Mouse (Mus musculus) MN1 (cell line): ENCODE results near the gene Pcx.

Experiments used
- DNase-seq: peaks from one replicate; pipeline ENCODE4 v3.0.0-alpha.2; 2016; ENCODE audit warnings: low spot score

Gene Pcx

DNA sequence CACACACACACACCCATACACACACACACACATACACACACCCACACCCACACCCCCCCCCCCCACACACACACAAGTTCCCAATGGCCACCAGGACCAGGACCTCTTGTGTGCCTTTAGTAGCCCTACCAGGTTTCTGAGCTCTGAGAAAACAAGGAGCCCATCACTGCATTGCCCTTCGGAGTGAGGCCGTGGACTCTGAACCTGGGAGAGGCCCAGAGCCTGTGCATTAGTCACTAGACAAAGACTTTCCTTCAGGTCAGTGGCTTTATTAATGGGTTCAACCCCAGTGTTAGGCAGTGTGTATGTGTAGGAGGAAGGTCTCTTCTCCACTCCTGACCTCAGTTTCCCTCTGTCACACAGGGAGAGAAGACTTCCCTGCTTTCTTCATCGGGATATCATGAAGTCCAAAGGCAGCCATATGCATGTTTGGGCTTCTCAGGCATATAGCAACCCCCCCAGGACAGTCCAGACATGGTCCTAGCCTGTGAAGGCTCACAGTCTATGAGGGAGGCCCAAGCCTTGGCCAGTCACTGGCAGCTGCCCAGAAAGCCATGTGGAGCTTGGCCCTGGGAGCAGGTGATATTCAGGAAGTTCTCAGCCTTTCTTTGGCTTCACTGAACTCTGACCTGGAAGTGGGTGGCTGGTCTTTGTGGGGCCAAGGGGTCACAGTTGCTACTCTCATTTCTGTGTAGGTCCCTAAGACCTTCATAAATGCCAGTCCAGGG lies 13.6 kb upstream of the Pcx start:
- no peak for DNase-seq

DNA sequence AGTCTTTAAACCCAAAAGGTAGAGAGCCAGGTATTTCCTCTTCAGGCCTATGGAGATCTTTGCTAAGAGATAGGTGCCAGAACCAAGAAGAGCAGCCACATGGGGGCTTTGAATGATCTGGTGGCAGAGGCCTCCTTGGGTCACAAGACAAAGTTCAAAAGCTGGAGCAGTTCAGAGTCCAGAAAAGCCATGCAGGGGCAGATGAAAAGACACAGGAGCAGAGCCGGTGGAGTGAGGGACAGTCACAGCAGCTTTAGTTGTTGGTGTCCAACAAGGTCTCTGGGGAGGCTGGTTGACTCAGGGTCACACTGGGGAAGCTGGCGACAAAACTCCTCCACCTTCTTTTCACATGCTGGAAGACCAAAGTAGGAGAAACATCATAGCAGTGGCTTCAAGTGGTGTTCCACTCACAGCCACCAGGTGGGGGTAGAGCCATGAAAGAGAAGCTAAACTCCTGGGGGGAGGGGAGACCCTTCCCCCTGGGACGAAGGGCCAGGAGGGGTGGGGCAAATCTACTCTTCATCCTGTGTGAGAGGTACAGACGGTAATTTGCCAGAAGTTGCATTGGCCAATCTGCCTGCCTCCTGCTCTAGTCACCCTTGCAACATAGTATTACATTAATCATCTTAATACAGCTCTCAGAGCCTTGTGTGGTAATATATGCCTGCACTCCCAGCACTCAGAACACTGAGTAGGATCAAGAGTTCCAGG lies 12.9 kb upstream of the Pcx start:
- peak; percentile 69 for DNase-seq

DNA sequence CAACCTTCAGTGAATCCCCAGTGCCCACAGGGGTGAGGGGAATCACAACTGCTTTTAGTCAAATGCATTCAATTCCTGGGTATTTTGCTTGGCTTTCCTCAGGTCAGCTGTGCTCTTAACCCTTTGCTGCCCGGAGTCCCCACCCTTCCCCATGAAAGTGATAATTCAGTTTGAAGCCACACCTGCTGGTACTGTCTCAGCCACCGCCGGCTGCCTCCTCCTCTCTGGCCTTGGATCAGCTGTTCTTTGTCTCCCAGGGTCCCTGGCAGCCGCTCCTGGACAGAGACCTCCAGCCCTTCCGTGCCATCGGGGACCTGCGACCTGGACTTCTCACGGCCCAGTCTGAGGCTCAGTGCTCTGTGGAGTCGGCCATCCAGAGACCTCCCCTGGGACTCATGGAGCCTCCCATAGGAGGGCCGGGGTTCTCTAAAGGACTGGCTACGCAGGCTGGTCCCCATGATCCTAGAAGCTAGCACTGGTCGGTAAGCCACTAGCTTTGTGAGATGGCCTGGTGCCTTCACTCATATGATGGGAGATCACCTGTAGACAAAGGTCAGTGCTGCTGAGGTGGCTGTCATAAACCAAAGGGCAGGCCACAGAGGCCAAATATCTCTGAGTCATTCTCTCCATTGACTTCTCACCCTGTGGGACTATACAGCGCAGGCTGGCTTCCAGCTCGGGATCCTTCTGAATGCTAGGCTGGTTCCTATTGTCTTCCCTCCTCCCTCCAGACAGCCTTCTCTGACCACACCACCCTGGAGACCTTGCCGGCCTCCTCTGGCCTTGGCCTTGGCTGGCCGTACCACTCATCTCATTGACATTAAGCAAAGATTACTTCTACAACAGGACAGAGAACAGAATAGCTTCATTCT lies 12.0 kb upstream of the Pcx start, which contains the start of gene 2010003K11Rik:
Gene 2010003K11Rik (minus strand): TSS at position 522 of the 872 bp plus-strand sequence.
- DNase-seq, result no peak

DNA sequence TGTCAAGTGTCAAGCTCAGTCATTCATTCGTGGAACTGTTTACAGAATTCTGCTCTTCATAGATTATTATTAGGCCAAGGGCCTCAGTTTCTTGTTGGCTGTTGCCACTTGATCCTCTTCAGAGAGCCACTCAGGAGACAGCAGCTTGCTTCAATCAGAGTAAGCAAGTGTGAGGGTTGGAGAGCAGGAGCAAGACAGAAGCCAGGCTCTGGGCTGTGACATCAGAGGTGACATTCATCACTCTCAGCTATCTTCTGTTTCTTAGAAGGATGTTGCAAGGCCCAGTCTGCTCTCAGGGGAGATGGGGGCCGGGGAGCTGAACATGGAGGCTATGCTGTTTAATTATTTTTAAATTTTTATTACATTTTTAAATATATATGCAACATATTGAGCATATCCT lies 7.6 kb upstream of the Pcx start:
- no peak for DNase-seq

DNA sequence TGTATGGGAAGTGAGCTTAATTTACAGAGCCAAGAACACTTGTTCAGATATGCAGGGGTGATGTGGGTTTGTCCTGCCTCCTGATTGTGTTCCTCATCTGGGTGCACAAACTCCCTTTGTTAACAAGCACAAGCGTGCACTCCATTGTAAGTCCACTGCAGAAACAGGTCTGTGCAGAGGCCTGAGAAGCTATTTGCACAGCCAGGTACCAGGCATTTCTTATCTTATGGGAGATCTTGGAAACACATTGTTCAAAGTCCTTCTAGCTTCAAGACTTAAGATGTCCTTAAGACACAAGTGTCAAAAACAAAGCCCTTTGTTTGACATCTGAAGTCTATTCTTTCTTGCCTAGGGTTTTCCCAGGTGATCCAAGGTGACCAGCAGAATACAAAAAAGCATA lies 5.4 kb upstream of the Pcx start:
- DNase-seq, result no peak

DNA sequence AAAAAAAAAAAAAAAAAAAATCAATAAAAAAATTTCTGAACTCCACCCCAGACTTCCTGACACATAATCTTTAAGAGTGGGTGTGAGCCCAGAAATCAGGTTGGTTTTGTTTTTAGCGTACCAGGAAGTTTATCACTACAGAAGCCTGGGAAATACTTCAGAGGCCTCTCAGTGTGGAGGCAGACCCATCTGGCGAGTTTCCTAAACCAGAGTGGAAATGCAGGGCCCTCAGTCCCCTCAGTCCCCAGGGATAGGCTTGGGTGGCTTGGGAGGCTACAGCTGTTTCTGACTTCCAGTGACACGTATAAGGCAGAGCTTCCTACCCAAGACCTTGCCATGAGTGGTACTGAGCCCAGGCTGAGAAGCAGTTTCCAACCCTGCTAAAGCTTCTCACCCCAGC lies 2.5 kb upstream of the Pcx start:
- DNase-seq, result no peak

DNA sequence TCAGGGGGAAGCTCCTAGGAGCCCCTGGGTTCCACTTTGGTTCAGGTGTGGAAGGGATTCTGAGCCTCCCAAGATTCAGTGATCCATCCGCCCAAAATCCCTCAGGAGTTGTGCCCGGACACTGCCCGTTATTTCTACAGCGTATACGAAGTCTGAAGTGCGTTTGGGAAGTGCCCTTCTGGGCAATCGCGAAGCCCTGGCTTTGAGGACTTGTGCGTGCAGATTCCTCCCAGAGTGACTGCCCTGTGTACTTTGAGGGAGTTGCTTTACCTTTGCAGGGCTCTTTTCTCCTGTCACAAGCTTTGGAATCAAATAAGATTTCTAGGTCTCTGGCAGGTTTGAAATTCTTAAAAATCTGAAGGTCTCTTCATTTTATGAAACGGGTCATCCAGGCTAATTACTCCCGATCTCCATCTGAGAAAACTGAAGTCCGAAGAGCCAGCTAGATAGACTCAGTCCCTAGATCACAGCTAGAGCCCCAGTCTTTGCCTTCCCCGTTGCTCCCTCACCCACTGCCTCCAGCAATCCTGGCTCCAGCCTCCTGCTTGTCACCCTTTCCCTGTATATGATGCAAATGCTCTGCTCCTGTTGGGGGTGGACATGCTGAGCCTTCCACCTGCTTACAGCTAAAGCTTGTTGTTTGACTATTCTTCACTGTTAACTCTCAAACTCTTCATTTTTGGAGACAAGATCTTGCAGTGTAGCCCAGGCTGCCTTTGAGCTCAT lies 1.0 kb downstream of the Pcx start:
- DNase-seq, result no peak

DNA sequence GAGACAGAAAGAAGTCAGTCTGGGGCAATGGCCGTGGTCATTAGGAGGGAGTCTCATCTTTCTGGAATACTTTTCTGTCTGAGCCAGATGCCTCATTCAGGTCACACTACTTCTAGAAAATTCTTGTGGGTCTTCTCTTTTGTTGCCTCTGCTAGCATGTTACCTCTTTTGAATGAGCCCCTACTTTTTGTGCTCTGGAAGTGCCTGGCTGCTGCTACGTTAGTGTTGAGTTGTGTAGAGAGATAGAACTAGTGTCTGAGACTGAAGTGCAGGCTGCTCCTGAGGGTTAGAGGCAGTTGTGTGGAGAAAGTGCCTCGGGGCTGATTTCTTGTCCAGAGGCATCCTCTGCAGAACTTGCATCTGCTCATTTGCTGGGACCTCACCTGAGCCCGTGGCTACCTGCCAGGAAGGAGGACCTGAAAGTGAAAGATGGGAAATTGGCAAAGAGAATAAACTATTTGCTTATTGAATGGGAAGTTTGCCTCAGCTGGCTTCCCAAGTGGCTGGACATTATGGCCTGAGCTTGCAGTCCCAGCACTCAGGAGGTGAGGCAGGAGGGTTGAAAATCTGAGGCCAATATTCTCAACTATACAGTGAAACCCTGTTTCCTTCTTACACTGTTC lies 3.1 kb downstream of the Pcx start:
- no peak for DNase-seq

DNA sequence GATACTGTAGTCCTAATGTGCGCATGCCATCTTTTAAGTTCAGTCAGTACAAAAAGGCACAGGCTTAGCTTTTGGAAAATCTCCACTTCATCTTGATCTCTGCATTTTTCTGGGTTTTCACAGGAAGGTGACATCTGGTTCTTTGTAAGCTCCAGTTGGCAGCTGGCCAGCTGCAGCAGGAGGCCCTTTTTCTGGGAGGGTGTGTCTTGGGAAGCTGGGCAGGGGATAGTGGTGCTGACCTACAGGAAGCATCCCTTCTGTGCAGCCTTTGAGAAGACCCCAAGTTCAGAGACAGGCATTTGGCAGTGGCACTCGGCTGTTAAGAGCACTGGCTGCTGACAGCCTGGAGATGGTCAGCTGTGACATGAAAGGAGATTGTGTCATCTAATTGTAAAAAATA lies 5.5 kb downstream of the Pcx start:
- DNase-seq, result peak; percentile 63

DNA sequence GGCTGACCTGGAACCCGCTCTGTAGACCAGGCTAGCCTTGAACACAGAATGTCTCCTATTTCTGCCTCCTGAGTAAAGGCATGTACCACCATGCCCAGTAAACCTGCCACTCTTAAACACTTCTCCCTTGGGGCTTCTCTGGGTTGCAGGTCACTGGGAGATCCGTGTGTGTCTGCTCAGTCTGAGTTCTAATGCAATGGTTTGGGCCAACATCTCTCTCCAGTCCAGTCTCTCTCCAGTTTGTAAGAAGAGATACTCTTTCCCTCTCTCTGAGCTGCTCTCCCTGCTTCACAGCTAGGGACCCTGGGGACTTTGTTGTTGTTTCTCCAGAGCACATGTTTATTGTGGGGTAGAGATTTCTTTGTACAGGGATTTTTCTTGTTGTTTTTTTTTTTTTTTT lies 6.0 kb downstream of the Pcx start:
- DNase-seq, result no peak

DNA sequence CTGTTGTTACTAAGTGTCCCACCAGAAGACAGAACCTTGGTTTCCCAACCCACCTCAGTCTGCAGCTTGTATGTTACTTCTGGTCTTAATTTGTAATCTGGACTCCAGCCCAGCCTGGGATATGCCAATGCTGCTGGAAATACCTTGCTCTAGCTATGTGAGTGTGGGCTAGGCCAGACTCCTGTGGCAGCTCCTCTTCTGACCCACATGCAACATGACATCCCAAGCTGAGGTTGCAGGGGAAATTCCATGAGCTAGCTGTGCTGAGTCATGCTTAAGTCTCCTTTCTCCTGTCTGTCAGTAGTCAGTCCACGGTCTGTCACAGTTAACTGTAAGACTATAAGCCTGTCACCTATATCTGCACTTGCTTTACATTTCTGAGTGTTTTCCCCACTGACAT lies 7.2 kb downstream of the Pcx start:
- DNase-seq, result peak; percentile 24

DNA sequence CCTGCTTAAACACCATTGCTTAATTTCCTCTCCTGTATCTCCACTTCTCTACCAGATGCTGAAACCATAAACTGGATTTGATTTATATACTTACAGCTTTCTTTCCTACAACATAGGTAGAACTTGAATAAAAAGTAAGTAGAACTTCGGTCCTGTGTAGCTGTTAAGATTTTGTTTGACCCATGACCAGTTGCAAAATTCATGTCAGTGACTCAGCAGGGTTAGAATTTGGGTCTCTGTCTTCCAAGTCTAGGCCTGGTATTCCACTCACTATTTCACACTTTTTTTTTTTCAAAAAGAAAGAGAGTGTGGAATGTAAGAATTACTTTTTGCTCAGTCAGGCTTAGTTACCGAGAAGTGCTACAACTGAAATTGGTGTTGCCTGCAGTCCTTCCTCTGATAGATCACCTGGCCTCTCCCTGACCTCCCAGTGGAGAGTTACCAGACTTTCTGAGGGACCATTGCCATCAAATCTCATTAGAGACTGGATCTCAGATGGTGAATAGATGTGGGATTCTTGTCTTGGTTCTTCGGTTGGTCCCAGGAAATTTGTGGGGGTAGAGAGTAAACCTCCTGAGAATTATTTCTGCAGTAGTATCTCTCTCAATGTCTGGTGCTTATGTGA lies 11.3 kb downstream of the Pcx start:
- no peak for DNase-seq

DNA sequence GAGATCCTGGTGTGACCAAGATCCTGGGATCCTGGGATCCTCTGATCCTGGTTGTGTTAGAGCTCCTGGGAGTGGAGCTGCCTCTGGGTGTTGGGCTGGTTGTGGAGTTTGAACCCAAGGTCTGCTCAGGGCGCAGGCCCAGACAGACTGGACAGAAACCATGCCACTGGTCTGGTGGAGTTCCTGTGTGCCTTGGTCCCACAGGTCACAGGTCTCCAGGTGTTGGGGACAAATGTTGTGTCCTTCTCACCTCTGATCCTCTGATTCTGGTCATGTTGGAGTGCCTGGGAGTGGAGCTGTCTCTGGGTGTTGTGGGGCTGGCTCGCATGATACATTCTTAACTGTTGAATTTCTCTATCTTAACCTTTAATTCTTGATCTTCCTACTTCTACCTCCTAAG lies 24.4 kb downstream of the Pcx start:
- DNase-seq, result no peak

DNA sequence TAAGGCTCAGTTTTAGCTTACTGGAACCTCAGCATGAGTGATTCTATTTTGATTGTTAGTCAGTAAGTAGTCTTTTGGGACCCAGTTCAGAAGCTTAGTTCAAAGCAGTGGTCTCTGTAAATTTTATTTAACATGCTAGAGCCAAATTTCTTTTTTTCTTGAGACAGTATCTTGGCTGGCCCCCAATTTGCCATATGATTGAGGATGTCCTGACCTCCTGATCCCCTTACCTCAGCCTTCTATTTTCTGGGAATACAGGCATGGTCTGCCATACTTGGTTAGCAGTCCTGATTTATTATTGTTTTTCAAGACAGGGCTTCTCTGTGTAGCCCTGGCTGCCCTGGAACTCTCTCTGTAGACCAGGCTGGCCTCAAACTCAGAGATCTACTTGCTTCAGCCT lies 25.6 kb downstream of the Pcx start:
- no peak for DNase-seq

DNA sequence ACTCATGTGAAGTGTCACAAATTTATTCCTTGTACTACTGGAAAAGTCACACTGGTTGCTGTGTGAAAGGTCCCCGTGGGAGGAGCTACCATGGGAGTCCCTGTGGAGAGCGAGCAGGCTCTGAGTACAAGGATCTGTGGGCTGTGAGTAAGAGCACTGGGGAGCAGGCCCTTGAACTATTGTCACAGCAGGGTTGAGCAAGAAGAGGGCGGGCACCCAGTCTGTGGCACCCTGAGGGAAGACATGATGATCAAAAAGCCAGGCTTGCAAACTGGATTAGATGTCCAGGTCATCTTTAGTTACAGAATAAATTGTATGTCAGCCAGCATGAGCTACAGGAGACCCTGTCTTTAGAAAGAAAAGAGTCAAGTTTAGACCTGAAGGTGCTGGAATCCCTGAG lies 26.3 kb downstream of the Pcx start:
- DNase-seq, result no peak

DNA sequence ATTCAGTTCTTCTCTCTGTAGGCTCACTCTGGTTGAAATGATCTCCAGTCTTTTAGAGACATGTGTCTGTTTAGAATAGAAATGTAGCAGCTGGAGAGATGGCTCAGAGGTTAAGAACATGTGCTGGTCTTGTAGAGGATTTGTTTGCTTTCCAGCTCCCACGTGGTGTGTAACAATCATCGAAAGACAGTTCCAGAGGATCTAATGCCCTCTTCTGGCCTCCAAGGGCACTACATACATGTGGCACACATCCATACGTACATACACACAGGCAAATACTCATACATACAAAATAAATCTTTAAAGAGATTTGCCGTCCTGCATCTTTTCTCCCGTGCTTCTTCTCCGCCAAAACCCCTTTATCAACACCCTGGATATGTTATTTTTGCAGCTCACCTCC lies 30.0 kb downstream of the Pcx start:
- DNase-seq, result no peak

DNA sequence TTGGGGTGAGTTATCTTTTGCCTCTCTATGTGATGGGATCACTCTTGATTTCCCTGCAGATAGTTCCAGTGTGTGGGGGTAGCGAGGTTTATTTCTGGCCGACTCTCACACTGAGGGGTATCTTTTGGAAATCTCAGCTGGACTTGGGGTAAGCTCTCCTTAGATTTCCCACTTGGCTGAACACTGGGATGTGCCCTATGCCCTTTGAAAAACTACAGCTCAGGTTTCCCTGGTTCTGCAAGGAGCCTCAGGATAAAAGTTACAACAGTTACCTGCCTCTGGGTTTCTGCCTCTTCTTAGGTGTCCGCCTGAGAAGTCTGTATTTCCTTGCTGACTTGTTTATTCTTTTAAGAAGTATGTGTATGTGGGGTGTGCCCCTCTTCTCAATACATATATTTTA lies 30.7 kb downstream of the Pcx start:
- DNase-seq, result no peak

DNA sequence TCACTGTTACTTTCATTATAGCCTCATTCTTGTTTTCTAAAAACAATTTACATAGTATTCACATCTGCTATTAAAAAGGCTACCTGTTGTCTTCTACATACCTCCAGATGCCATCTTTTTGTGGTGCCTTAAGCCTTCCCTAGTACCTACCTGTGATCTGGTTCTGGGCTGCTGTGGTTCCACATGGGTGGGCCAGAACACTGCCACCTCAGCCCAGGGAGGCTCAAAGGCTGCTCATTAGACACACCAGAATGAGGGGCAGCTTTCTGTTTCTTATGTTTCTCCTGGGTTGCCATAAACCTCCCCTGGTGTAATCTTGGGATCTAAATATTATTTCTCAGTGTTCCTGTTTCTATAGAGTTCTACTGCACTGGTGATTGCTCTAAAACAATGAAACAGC lies 31.8 kb downstream of the Pcx start:
- no peak for DNase-seq

DNA sequence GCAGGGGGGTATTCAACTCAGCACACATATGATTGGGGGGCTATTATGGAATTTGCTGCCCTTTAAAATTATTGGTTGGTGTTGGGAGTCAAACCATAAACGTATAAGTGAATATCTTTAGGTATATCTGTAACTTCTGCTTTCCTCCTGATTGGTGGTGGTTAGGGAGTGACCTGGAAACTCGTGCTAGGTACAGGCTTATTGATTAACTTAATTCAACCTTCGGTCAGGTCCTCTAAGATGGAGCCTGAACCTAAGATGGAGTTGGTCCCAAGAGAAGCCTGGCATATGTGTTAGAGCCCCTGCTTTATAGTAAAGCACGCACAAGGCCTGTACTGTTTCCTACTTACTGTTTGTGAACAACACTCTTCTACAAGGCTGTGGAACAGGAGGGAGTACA lies 34.8 kb downstream of the Pcx start:
- DNase-seq, result no peak

DNA sequence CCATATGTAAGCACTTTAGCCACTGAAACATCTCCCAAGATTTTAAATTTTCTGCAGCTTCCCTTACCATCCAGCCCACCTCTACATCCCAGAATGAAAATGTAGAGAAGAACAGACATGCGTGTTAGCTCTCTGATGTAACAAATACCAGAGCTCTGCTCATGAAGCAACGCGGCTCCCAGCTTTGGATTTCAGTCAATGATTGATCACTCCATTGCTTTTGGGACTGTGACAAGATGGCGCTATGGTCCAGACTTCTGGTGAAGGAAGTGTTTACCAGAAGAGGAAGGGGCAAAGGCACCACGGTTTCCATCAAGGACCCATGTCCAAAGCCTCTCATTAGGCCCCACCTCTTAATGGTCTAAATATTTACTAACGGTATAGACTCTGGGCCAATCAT lies 35.6 kb downstream of the Pcx start:
- no peak for DNase-seq

DNA sequence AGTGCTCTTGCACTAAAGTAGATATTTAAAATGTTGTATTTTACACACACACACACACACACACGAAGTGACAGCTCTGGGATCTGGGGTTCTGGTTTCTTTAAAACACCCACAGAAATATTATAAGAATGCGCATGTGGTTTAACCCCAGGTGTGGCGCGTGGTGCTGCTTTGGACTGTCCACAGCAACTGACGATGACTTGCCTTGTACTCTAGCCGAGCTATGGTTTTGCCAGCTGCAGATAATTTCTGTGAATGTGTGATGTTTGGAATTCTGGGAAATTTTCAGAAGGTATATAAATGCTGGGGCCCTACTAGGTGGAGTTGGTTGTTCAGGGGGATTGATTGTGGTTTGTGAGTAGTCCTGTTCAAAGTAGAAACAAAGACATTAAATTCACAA lies 37.5 kb downstream of the Pcx start:
- DNase-seq, result no peak
